In the genomic region with DNA sequence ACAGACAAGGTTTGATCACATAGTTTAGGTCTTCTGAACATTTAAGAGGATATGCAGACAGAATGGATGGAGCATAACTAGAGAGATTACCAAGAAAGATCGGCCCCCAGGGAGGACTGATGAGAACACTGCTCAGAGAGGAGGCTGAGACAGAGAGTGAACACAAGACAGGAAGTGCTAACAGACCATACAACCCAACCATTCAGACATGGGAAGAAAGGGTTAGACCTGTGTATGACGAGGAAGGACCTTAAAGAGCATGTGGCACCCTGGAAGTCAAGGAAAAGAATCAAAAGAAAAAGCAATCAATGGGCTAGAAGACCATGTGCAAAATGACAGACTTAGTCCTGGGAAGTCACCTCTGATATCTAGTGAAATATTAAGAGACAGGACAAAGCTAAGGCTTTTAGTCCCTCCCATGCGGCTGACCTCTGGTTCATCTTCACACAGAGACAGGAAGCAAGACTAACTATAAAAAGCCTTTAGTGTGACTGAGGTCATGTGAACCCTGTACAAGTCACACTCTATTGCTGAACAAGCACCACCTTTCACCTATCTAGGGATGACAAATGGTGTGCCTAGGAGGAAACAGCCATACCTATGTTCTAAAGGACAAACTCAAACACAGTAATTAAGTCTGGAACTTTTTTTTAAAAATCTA, we compare ENCODE assay signal across 19 mouse cellular contexts. TPM values are rescaled to one million over a fixed set of nuclear protein-coding genes. Genes with fewer than 3 reads are reported as not detected.
A peak's percentile ranks its signal among the peaks of the same experiment; 100 is the strongest.
DNase-seq lines count a peak whose midpoint lies in the region; ATAC-seq and TF ChIP-seq lines count a peak whose summit lies in the region.
"Had no signal": no experiment of that assay in that cellular context is flagged by ENCODE, and none has a peak within 500 bp of the region (broad histone marks: within the 10 kb centered on the region; RNA-seq: fewer than 3 reads in every experiment).

No protein-coding gene starts in this region.

- no peaks in the 10 kb centered on the region for H3K79me2 ChIP-seq in CH12.LX (replicated peaks; ENCODE audit: control insufficient read depth, extremely low read depth, insufficient read depth, poor library complexity, severe bottlenecking)

- 59% methylated on average over 3 of the region's 3 CpGs for WGBS in intestine, postnatal 0 days
- 74% methylated on average over 3 of the region's 3 CpGs for WGBS in intestine, embryonic 15.5 days
- 64% methylated on average over 3 of the region's 3 CpGs for WGBS in liver, embryonic 11.5 days
- WGBS in liver, embryonic 12.5 days (ENCODE audit: insufficient replicate concordance): 42% methylated on average over 3 of the region's 3 CpGs

- H3K9ac ChIP-seq in intestine, postnatal 0 days (ENCODE audit: low read depth, low read length): no peak overlapping the region
- no peak overlapping the region for H3K9ac ChIP-seq in intestine, embryonic 15.5 days
- H3K9ac ChIP-seq in liver, embryonic 11.5 days (ENCODE audit: low read depth, low read length): 0 out of 2 replicates have a peak overlapping the region, but pooled peaks have one; percentile 1
- no peak overlapping the region; the same call in 1 of the 2 replicates for H3K9ac ChIP-seq in liver, embryonic 12.5 days
- H3K9ac ChIP-seq in CH12.LX (ENCODE audit: insufficient read depth, low read depth): peak overlapping the region; percentile 41
- H3K9ac ChIP-seq: embryonic facial prominence, embryonic 13.5 days; heart, embryonic 15.5 days; limb, embryonic 12.5 days; lung, embryonic 14.5 days; midbrain, embryonic 13.5 days had no signal

- no peak overlapping the region for H3K4me3 ChIP-seq in intestine, postnatal 0 days (ENCODE audit: low read depth, low read length)
- H3K4me3 ChIP-seq in intestine, embryonic 15.5 days (replicated peaks): no peak overlapping the region
- H3K4me3 ChIP-seq in liver, embryonic 11.5 days (ENCODE audit: low read depth, low read length): no peak overlapping the region
- no peak overlapping the region for H3K4me3 ChIP-seq in liver, embryonic 12.5 days
- H3K4me3 ChIP-seq in CH12.LX (replicated peaks in 1 of 3; ENCODE audit: low read depth in 2 of 3, low read length in 2 of 3, poor library complexity in 1 of 3): no peak overlapping the region
- H3K4me3 ChIP-seq: embryonic facial prominence, embryonic 13.5 days; heart, adult 2 months; heart, embryonic 15.5 days; limb, embryonic 12.5 days; midbrain, embryonic 13.5 days; myocyte had no signal

- ATAC-seq in intestine, postnatal 0 days: 0 out of 2 replicates have a peak, but pooled peaks have one; percentile 8
- no peak for ATAC-seq in intestine, embryonic 15.5 days
- no peak for ATAC-seq in liver, embryonic 11.5 days (replicated peaks; ENCODE audit: low FRiP score)
- ATAC-seq in liver, embryonic 12.5 days: no peak
- ATAC-seq in megakaryocyte progenitor cell, adult 5-6 weeks (replicated peaks; ENCODE audit: poor library complexity): no peak
- ATAC-seq: inflammation-experienced regulatory T-cells, adult 6 months; midbrain, embryonic 13.5 days had no signal

- H3K36me3 ChIP-seq in intestine, postnatal 0 days (ENCODE audit: control insufficient read depth, insufficient read depth): no peaks in the 10 kb centered on the region
- H3K36me3 ChIP-seq in intestine, embryonic 15.5 days: no peaks in the 10 kb centered on the region
- no peaks in the 10 kb centered on the region for H3K36me3 ChIP-seq in liver, embryonic 11.5 days (ENCODE audit: control insufficient read depth, insufficient read depth, low read length)
- H3K36me3 ChIP-seq in liver, embryonic 12.5 days: no peaks in the 10 kb centered on the region; the same call in 1 of the 2 replicates
- peaks cover 14 to 26% of the 10 kb centered on the region in 2 experiments for H3K36me3 ChIP-seq in CH12.LX (replicated peaks in 1 of 2; ENCODE audit: control insufficient read depth in 1 of 2, insufficient read depth in 1 of 2, low read length in 1 of 2)
- H3K36me3 ChIP-seq: heart, embryonic 15.5 days had no signal

- in situ Hi-C loops in CH12.LX (cut with MboI; ENCODE audit: low pct_ligation_motif_present, low pct_unique_long_range_greater_than_20kb, low sequenced_read_pairs): no loop called here

- H3K9me3 ChIP-seq in intestine, postnatal 0 days (ENCODE audit: control insufficient read depth): no peaks in the 10 kb centered on the region
- no peaks in the 10 kb centered on the region for H3K9me3 ChIP-seq in intestine, embryonic 15.5 days
- no peaks in the 10 kb centered on the region for H3K9me3 ChIP-seq in liver, embryonic 11.5 days (ENCODE audit: control insufficient read depth, low read length)
- no peaks in the 10 kb centered on the region for H3K9me3 ChIP-seq in liver, embryonic 12.5 days (replicated peaks)
- H3K9me3 ChIP-seq in CH12.LX (replicated peaks; ENCODE audit: low read length): no peaks in the 10 kb centered on the region
- H3K9me3 ChIP-seq: embryonic facial prominence, embryonic 13.5 days; heart, embryonic 15.5 days; limb, embryonic 12.5 days; midbrain, embryonic 13.5 days had no signal

- H3K4me1 ChIP-seq in intestine, postnatal 0 days (replicated peaks; ENCODE audit: control insufficient read depth, insufficient read depth, low read length): no peaks in the 10 kb centered on the region
- H3K4me1 ChIP-seq in intestine, embryonic 15.5 days (replicated peaks): no peaks in the 10 kb centered on the region
- H3K4me1 ChIP-seq in liver, embryonic 11.5 days (replicated peaks; ENCODE audit: control insufficient read depth, insufficient read depth, low read length): no peaks in the 10 kb centered on the region
- peaks cover 12% of the 10 kb centered on the region for H3K4me1 ChIP-seq in liver, embryonic 12.5 days
- peaks cover 5 to 25% of the 10 kb centered on the region in 2 experiments; a peak in 3 of 4 replicates for H3K4me1 ChIP-seq in CH12.LX (ENCODE audit: control insufficient read depth in 1 of 2, insufficient read depth in 2 of 2)
- H3K4me1 ChIP-seq: embryonic facial prominence, embryonic 13.5 days; limb, embryonic 12.5 days had no signal

- H3K27ac ChIP-seq in intestine, postnatal 0 days (ENCODE audit: low read depth, low read length): peak overlapping the region; percentile 30; the same call in 1 of the 2 replicates
- no peak overlapping the region for H3K27ac ChIP-seq in intestine, embryonic 15.5 days
- no peak overlapping the region for H3K27ac ChIP-seq in liver, embryonic 11.5 days (ENCODE audit: low read depth, low read length)
- no peak overlapping the region for H3K27ac ChIP-seq in liver, embryonic 12.5 days
- H3K27ac ChIP-seq in CH12.LX (ENCODE audit: insufficient read depth, low read depth): peak overlapping the region; percentile 69
- H3K27ac ChIP-seq: embryonic facial prominence, embryonic 13.5 days; heart, adult 2 months; heart, embryonic 15.5 days; limb, embryonic 12.5 days; midbrain, embryonic 13.5 days had no signal

- dilution Hi-C loops in CH12.LX (cut with MboI; ENCODE audit: extremely low pct_ligation_motif_present, extremely low pct_unique_long_range_greater_than_20kb, low sequenced_read_pairs): no loop called here

- no peak for TF ChIP-seq POLR2A in CH12.LX (IDR thresholded peaks at IDR 0.05; ENCODE audit: low read depth, low read length)

- H3K4me2 ChIP-seq in intestine, postnatal 0 days (replicated peaks; ENCODE audit: low read depth): no peak overlapping the region
- H3K4me2 ChIP-seq in intestine, embryonic 15.5 days (replicated peaks): no peak overlapping the region
- no peak overlapping the region for H3K4me2 ChIP-seq in liver, embryonic 11.5 days
- H3K4me2 ChIP-seq in liver, embryonic 12.5 days: no peak overlapping the region
- peak overlapping the region; percentile 57; the same call in 1 of the 2 replicates for H3K4me2 ChIP-seq in CH12.LX (ENCODE audit: insufficient read depth, low read depth, poor library complexity, severe bottlenecking)
- H3K4me2 ChIP-seq: embryonic facial prominence, embryonic 13.5 days; heart, embryonic 15.5 days; limb, embryonic 12.5 days; lung, embryonic 14.5 days; midbrain, embryonic 13.5 days had no signal

- no peak for DNase-seq in liver, embryonic 11.5 days (ENCODE audit: low spot score)
- peak; percentile 80 for DNase-seq in CH12.LX (ENCODE audit: extremely low read depth)
- peak; percentile 54 for DNase-seq in naive thymus-derived CD4-positive, alpha-beta T cell, adult 2 months (ENCODE audit: low read depth)
- no peak for DNase-seq in urinary bladder, postnatal 36 days (ENCODE audit: low spot score in 2 of 2)
- DNase-seq: cerebellum, adult 9-10 months; gastrocnemius, postnatal 14 days; heart, adult 2 months; layer of hippocampus, adult 9-11 months; lung, embryonic 14.5 days had no signal

- TF ChIP-seq EP300 in CH12.LX (IDR thresholded peaks at IDR 0.05; ENCODE audit: low read length): no peak

- no peaks in the 10 kb centered on the region for H3K27me3 ChIP-seq in intestine, postnatal 0 days (replicated peaks; ENCODE audit: control insufficient read depth, insufficient read depth, low read length)
- H3K27me3 ChIP-seq in intestine, embryonic 15.5 days (replicated peaks): no peaks in the 10 kb centered on the region
- no peaks in the 10 kb centered on the region for H3K27me3 ChIP-seq in liver, embryonic 11.5 days (replicated peaks; ENCODE audit: control insufficient read depth, insufficient read depth, low read length)
- H3K27me3 ChIP-seq in liver, embryonic 12.5 days (replicated peaks): no peaks in the 10 kb centered on the region
- H3K27me3 ChIP-seq in CH12.LX (replicated peaks): no peaks in the 10 kb centered on the region
- H3K27me3 ChIP-seq: embryonic facial prominence, embryonic 13.5 days; heart, embryonic 15.5 days; limb, embryonic 12.5 days; midbrain, embryonic 13.5 days had no signal

- TF ChIP-seq RAD21 in CH12.LX (IDR thresholded peaks at IDR 0.05; ENCODE audit: low read depth, low read length): no peak

- TF ChIP-seq CTCF in intestine, postnatal 0 days (IDR thresholded peaks at IDR 0.05; ENCODE audit: low read depth): no peak
- TF ChIP-seq CTCF in CH12.LX (conservative IDR thresholded peaks at IDR 0.05 in 1 of 2, IDR thresholded peaks at IDR 0.05 in 1 of 2; ENCODE audit: low read depth in 2 of 2, low read length in 2 of 2): no peak

RNA-seq across cellular contexts. Expression of a gene that starts 12.9 kb away (rescaled TPM):
- polyA plus RNA-seq in intestine, postnatal 0 days (2015; fragmentation: Nextera tagmentation; extraction: Ambion mirVana): 2.9 and 3.1 TPM in 2 replicates
- polyA plus RNA-seq in intestine, embryonic 15.5 days (2015; fragmentation: Nextera tagmentation; extraction: Ambion mirVana): 4.5 and 5.1 TPM in 2 replicates
- polyA plus RNA-seq in liver, embryonic 11.5 days (2014; fragmentation: Nextera tagmentation; extraction: Ambion mirVana): 8.2 and 8.7 TPM in 2 replicates
- polyA plus RNA-seq in liver, embryonic 12.5 days (2016; fragmentation: Nextera tagmentation; extraction: Ambion mirVana): 4.7 and 5.6 TPM in 2 replicates
- total RNA-seq in CH12.LX (2012; rRNA removed) (13.1 and 16.2 TPM in 2 replicates), CH12.LX (2014; rRNA removed) (19.6 and 20.4 TPM in 2 replicates)
- polyA plus RNA-seq in CH12.LX (2012; ENCODE audit: insufficient read length, low read depth): 15.1 and 16.6 TPM in 2 replicates
- 4.2 and 4.7 TPM in 2 replicates for total RNA-seq in megakaryocyte progenitor cell, adult 5-6 weeks (2015)
- total RNA-seq in megakaryocyte progenitor cell, adult 5-6 weeks (2017): 2.0 and 3.3 TPM in 2 replicates

RNA-seq across cellular contexts. Expression of a gene that starts 25.4 kb away (rescaled TPM):
- 340 and 353 TPM in 2 replicates for polyA plus RNA-seq in intestine, postnatal 0 days (2015; fragmentation: Nextera tagmentation; extraction: Ambion mirVana)
- 791 and 835 TPM in 2 replicates for polyA plus RNA-seq in intestine, embryonic 15.5 days (2015; fragmentation: Nextera tagmentation; extraction: Ambion mirVana)
- polyA plus RNA-seq in liver, embryonic 11.5 days (2014; fragmentation: Nextera tagmentation; extraction: Ambion mirVana): 960 and 1,037 TPM in 2 replicates
- polyA plus RNA-seq in liver, embryonic 12.5 days (2016; fragmentation: Nextera tagmentation; extraction: Ambion mirVana): 702 and 711 TPM in 2 replicates
- total RNA-seq in CH12.LX (2012; rRNA removed) (598 and 821 TPM in 2 replicates), CH12.LX (2014; rRNA removed) (1,196 and 1,374 TPM in 2 replicates)
- 790 and 847 TPM in 2 replicates for polyA plus RNA-seq in CH12.LX (2012; ENCODE audit: insufficient read length, low read depth)
- total RNA-seq in megakaryocyte progenitor cell, adult 5-6 weeks (2015): 679 and 683 TPM in 2 replicates
- 1,301 and 1,452 TPM in 2 replicates for total RNA-seq in megakaryocyte progenitor cell, adult 5-6 weeks (2017)

RNA-seq across cellular contexts. Expression of a gene that starts 33.8 kb away (rescaled TPM):
- polyA plus RNA-seq in intestine, postnatal 0 days (2015; fragmentation: Nextera tagmentation; extraction: Ambion mirVana): 46.1 and 51.3 TPM in 2 replicates
- 84.7 and 90.5 TPM in 2 replicates for polyA plus RNA-seq in intestine, embryonic 15.5 days (2015; fragmentation: Nextera tagmentation; extraction: Ambion mirVana)
- polyA plus RNA-seq in liver, embryonic 11.5 days (2014; fragmentation: Nextera tagmentation; extraction: Ambion mirVana): 81.0 and 82.3 TPM in 2 replicates
- 40.4 and 48.6 TPM in 2 replicates for polyA plus RNA-seq in liver, embryonic 12.5 days (2016; fragmentation: Nextera tagmentation; extraction: Ambion mirVana)
- total RNA-seq in CH12.LX (2012; rRNA removed): 19.7 and 21.7 TPM in 2 replicates
- 18.7 and 21.3 TPM in 2 replicates for total RNA-seq in CH12.LX (2014; rRNA removed)
- 11.9 and 12.5 TPM in 2 replicates for polyA plus RNA-seq in CH12.LX (2012; ENCODE audit: insufficient read length, low read depth)
- total RNA-seq in megakaryocyte progenitor cell, adult 5-6 weeks (2015): 35.4 and 39.7 TPM in 2 replicates
- 27.8 and 28.1 TPM in 2 replicates for total RNA-seq in megakaryocyte progenitor cell, adult 5-6 weeks (2017)

Comparison
In these comparisons a context has a peak if more than half of its experiments do, and no peak if none do; other contexts are left out.
1. H3K27ac ChIP-seq: peak in intestine, postnatal 0 days (single experiment) and CH12.LX (single experiment); none in intestine, embryonic 15.5 days (single experiment), liver, embryonic 11.5 days (single experiment) and liver, embryonic 12.5 days (single experiment).
2. H3K9ac ChIP-seq: peak in liver, embryonic 11.5 days (single experiment) and CH12.LX (single experiment); none in intestine, postnatal 0 days (single experiment), intestine, embryonic 15.5 days (single experiment) and liver, embryonic 12.5 days (single experiment).
3. DNase-seq: peak in CH12.LX (single experiment) and naive thymus-derived CD4-positive, alpha-beta T cell, adult 2 months (single experiment); none in liver, embryonic 11.5 days (single experiment) and urinary bladder, postnatal 36 days (0 of 2).